Mouse (Mus musculus): ENCODE data around the gene Tnip1.

GRCm38 (mm10) chr11:54950684-54951083 is 12.0 kb downstream of the Tnip1 start:
- no peak for TF ChIP-seq CTCF (IDR thresholded peaks at IDR 0.05; ENCODE audit: low read depth, low read length)
- no peak for TF ChIP-seq POLR2A (IDR thresholded peaks at IDR 0.05; ENCODE audit: extremely low read depth, insufficient read depth, low read length)

All from liver, adult 2 months (tissue).